Mouse (Mus musculus) MEL (cell line): ENCODE results near the gene 4930539E08Rik.

Experiments
- CTCF ChIP-seq, 3 experiments: IDR thresholded peaks in 2 of 3; conservative IDR thresholded peaks in 1 of 3; 2 replicates each; pipeline ENCODE4 v1.5.1; 2011 to 2012; ENCODE audit warnings: low read length in 3 of 3, low read depth in 2 of 3, mild to moderate bottlenecking in 2 of 3, improper control_type of control experiment in 1 of 3, inconsistent platforms in 1 of 3, mixed read lengths in 1 of 3, moderate library complexity in 1 of 3; ENCODE audit not compliant: control insufficient read depth in 1 of 3, insufficient read depth in 1 of 3, poor library complexity in 1 of 3, severe bottlenecking in 1 of 3
- GATA1 ChIP-seq: IDR thresholded peaks from 2 replicates; pipeline ENCODE4 v1.6.1; 2011; ENCODE audit warnings: low read depth, low read length, improper control_type of control experiment
- KAT2A ChIP-seq: conservative IDR thresholded peaks from 2 replicates; pipeline ENCODE4 v1.6.1; 2012; ENCODE audit warnings: low read depth, low read length, improper control_type of control experiment, inconsistent platforms
- MXI1 ChIP-seq: IDR thresholded peaks from 2 replicates; pipeline ENCODE4 v1.6.1; 2011; ENCODE audit warnings: mild to moderate bottlenecking, low read depth, low read length, improper control_type of control experiment
- NRF1 ChIP-seq: IDR thresholded peaks from 2 replicates; pipeline ENCODE4 v1.6.1; 2014; ENCODE audit warnings: low read depth, mild to moderate bottlenecking, inconsistent platforms, low read length, improper control_type of control experiment, moderate library complexity; ENCODE audit not compliant: poor library complexity, insufficient read depth, severe bottlenecking
- POLR2A ChIP-seq, 2 experiments: IDR thresholded peaks; 2 replicates each; pipeline ENCODE4 v1.6.1; 2011 to 2012; ENCODE audit warnings: low read length in 2 of 2, mild to moderate bottlenecking in 2 of 2, control low read depth in 1 of 2, improper control_type of control experiment in 1 of 2, low read depth in 1 of 2, moderate library complexity in 1 of 2; ENCODE audit not compliant: control insufficient read depth in 1 of 2, insufficient read depth in 1 of 2, poor library complexity in 1 of 2
- TCF12 ChIP-seq: IDR thresholded peaks from 2 replicates; pipeline ENCODE4 v1.6.1; 2014; ENCODE audit warnings: low read depth, mild to moderate bottlenecking, inconsistent platforms, low read length, improper control_type of control experiment, moderate library complexity
- ZNF384 ChIP-seq: IDR thresholded peaks from 2 replicates; pipeline ENCODE4 v1.6.1; 2012; ENCODE audit warnings: low read depth, mild to moderate bottlenecking, inconsistent platforms, low read length, improper control_type of control experiment

DNA sequence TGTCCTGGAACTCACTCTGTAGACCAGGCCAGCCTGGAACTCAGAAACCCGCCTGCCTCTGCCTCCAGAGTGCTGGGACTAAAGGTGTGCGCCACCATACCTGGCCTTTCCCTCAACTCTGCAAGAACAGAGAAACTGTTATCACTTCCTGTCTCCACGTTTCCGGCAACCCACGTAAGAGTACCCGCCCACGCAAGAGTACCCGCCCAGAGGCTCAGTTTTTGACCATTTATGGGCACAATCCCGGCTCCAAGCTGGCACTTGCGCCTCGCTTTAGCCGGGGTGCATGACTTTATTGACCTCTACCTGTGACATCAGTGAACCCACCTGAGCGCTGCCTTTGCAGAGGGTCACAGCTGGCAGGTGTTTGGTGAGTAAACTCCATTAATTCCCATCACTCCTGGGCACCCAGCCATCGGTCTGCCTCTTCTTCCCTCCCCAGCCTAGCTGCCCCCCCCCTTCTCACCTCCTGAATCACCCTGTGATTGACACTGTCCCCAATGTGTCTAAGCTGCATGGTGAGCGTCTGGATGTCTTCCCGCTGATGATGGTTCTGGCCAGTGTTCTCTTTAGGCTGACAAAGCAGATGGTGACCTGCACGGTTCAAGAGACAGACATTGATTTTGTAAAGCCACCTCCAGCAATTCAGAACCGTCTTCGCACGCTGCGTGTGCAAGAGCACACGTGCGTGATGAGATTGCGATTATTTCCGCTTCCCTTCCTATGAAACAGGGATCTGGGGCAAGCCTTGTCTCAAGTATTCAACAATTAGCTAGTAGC is 25.8 kb upstream of the 4930539E08Rik start:
- TF ChIP-seq CTCF (IDR thresholded peaks at IDR 0.05 in 2 of 3, conservative IDR thresholded peaks at IDR 0.05 in 1 of 3; ENCODE audit: control insufficient read depth in 1 of 3, insufficient read depth in 1 of 3, low read depth in 2 of 3, low read length in 3 of 3, poor library complexity in 1 of 3, severe bottlenecking in 1 of 3) (no peak), GATA1 (no peak), MXI1 (no peak), POLR2A (IDR thresholded peaks at IDR 0.05; ENCODE audit: control insufficient read depth in 1 of 2, insufficient read depth in 1 of 2, low read depth in 1 of 2, low read length in 2 of 2, poor library complexity in 1 of 2) (no peak), TCF12 (no peak), ZNF384 (no peak), KAT2A (no peak), NRF1 (no peak)
